Mouse (Mus musculus): ENCODE data around the gene Sbp. TPM values are rescaled to one million over a fixed set of nuclear protein-coding genes. Genes with fewer than 3 reads are reported as not detected.

Gene Sbp
- total RNA-seq, 2 experiments from 2014 or later, result not detected

DNA sequence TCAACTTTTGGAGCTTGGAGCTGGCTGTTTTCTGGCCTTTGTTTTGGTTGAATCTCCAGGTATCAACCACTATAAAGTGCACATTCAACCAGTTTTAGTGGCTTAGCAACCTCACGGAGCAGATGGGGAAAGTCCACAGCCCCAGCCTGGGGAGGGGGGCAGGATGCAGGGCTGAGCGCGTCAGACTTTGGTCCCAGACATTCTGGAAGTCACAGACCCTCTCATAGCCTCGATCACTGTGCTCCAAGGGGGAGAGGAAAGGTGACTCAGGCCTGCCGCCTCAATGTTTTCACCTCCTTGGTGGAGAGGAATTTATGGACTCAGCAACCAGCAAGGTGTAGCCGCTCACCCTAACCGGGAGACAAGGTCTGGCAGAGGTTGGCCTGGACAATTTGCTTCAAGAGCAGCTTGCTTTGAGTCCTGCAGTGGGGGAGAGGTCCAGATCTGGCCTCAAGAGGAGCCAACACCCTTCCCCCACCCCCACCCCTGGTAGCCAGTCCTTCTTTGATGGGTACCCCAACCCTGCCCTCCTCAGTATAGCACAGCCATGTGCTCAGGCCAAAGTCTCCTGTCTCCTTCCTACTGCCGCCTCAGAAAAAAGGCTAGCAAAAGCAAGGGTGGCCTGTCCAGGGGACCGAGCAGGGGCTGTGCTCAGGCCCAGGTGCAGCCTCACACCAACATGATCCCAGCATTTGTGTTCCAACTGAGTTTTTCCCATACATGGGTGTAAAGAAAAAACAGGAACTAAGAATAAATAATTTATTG lies 51.5 kb downstream of the Sbp start:
- DNase-seq, result no peak

DNA sequence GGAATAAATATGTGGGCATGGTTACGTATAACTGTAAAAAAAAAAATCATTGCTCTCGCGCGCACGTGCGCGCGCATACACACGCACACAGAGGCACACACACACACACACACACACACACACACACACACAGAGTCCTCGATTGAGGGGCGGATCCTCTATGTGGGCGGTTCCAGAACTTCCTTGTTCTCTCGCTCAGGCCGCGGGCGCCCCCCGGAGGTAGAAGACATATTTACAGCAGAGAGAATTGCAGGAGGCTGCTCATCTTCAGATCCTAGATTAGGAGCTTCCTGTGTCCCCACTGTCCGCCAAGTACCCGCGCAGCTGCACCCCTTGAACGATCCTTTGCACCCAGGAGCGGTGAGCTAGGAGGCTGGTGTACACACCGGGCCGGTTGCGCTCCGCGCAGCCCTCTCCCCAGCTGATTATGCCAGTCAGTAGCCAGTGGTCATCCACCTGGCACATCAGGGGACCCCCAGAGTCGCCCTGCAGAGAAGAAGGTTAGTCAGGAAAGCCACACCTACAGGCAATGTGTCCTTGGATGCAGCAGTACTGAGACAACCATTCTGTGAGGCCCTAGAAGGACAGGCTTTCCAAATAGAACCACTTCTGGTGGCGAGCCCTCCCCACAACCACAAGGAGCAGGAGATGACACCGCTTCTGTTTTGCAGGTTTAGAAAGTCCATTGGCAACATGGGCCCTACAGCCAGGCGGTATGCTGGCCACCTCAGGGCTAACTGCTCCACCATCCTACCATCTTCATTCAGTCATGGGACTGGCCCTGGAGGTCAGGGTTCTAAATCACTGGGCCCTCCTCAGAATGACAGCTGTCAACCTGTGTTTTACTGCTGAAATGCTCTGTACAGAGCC lies 52.3 kb downstream of the Sbp start:
- DNase-seq, result peak; percentile 83 to 91

DNA sequence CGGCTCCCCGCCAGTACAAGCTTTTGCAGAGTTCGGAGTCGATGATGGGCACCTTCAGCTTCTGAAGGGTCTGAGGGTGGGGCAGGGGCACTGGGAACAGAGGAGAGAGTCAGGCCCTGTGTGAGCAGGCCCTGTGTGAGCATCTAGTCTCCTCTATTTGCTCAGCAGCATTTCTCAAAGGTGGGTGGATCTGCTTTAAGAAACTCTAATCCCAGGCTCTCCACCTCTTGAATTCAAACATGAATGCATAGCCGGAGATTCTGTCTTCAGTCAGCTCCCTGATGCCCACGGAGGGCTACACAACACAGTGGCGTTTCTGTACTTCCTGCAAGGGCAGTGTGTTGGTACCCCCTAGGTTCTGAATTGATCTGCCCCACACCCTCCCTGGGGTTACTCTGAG lies 53.2 kb downstream of the Sbp start:
- no peak for DNase-seq

Other genes starting within 250 kb of the Sbp start
- not detected for gene 1520401A03Rik, start 218.9 kb upstream of the Sbp start, total RNA-seq (2021)
- gene Pkmyt1, start 215.3 kb upstream of the Sbp start, total RNA-seq (2021), result 1 to 10 TPM; 1.1 to 1.4 TPM
- gene Paqr4, start 200.8 kb upstream of the Sbp start, total RNA-seq (2021), result 10 to 100 TPM; 22.9 to 29.2 TPM
- gene Kremen2, start 195.8 kb upstream of the Sbp start, total RNA-seq (2021), result under 1 TPM; 0.15 to 0.18 TPM
- gene Flywch1, start 170.1 kb upstream of the Sbp start, total RNA-seq (2021), result 10 to 100 TPM; 38.1 to 40.7 TPM
- gene Flywch2, start 155.6 kb upstream of the Sbp start, total RNA-seq (2021), result under 1 TPM in 1 of 2 experiments, not detected in 1; 0.55 TPM
- gene Srrm2, start 151.1 kb upstream of the Sbp start, total RNA-seq (2021), result 100 to 1,000 TPM; 125 to 153 TPM
- 100 to 1,000 TPM; 357 to 360 TPM for gene Elob, start 112.5 kb upstream of the Sbp start, total RNA-seq (2021)
- gene Prss33, start 105.6 kb upstream of the Sbp start, total RNA-seq (2021), result not detected
- gene Prss32, start 97.8 kb upstream of the Sbp start, total RNA-seq (2021), result not detected
- not detected for gene Prss41, start 97.5 kb upstream of the Sbp start, total RNA-seq (2021)
- gene Prss21, start 73.6 kb upstream of the Sbp start, total RNA-seq (2021), result not detected
- not detected for gene Dcpp1, start 60.8 kb upstream of the Sbp start, total RNA-seq (2021)
- not detected for gene Dcpp2, start 60.8 kb upstream of the Sbp start, total RNA-seq (2021)
- gene Dcpp3, start 24.2 kb upstream of the Sbp start, total RNA-seq (2021), result not detected
- gene Sbpl, start 13.6 kb downstream of the Sbp start, total RNA-seq (2021), result not detected
- gene Prss30, start 38.9 kb downstream of the Sbp start, total RNA-seq (2021), result not detected
- gene Prss22, start 56.4 kb downstream of the Sbp start, total RNA-seq (2021), result not detected
- not detected for gene Prss27, start 96.5 kb downstream of the Sbp start, total RNA-seq (2021)
- gene Kctd5, start 131.8 kb downstream of the Sbp start, total RNA-seq (2021), result 1 to 10 TPM; 7.5 to 7.8 TPM
- gene Pdpk1, start 209.3 kb downstream of the Sbp start, total RNA-seq (2021), result 10 to 100 TPM; 39.7 to 41.1 TPM
- 10 to 100 TPM in 1 of 2 experiments, 1 to 10 TPM in 1; 8.3 to 13.5 TPM for gene Amdhd2, start 222.1 kb downstream of the Sbp start, total RNA-seq (2021)
- gene Atp6v0c, start 228.0 kb downstream of the Sbp start, total RNA-seq (2021), result 100 to 1,000 TPM; 241 to 255 TPM

Data from heart, adult 18-20 months (tissue).